Mouse (Mus musculus) T-cell, adult 2 months (primary cell): Measurements from ENCODE around the gene Cript.

Source experiments
- DNase-seq: peaks from one replicate; pipeline ENCODE4 v3.0.0; 2022; ENCODE audit warnings: low spot score

The Cript gene

DNA sequence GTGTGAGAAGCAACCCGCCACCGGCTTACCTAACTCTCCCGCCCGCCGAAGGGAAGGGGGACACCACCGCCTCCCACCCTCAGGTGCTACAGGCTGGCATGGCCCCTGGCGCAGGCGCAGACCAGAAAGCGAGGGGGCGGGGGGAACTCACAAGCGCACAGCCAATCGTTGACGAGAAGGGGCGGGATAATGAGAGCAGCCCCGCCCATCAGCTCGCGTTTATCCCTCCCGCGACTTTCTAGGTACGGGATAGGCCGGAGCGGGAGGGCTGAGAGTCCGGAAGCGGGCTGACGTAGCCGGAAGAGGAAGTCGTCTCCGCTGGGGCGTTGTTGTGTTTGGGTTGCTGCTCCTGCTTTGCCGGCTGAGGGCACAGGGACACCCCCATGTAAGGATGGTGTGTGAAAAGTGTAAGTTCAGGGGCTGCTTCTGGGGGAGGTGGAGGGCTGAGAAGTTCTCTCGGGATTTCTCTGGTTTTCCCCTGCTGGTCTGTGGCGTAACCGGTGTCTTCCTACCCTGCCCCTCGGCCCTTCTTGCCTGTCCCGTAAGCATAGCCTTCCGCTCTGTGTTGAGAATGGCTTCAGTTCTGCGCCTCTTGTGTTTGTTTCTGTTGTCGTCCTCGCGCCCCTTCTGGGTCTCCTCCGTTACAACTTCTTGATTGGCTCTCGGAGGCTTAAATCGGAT, at the start of gene Cript, which contains the start of gene Pigf:
Cript (plus strand) TSS at position 282 of the 681 bp plus-strand sequence.
Pigf (minus strand) TSS at position 138 of the 681 bp plus-strand sequence.
- peak; percentile 98 for DNase-seq

GRCm38 (mm10) chr17:86976387-86976786, 49.0 kb upstream of the Cript start:
- DNase-seq = peak; percentile 25

- DNase-seq = no peak
Observed at GRCm38 (mm10) chr17:86978496-86978895, 46.9 kb upstream of the Cript start.

- DNase-seq = no peak
Observed at GRCm38 (mm10) chr17:86981205-86981604, 44.1 kb upstream of the Cript start.

- DNase-seq = no peak
Observed at GRCm38 (mm10) chr17:86981701-86982100, 43.6 kb upstream of the Cript start.

DNA sequence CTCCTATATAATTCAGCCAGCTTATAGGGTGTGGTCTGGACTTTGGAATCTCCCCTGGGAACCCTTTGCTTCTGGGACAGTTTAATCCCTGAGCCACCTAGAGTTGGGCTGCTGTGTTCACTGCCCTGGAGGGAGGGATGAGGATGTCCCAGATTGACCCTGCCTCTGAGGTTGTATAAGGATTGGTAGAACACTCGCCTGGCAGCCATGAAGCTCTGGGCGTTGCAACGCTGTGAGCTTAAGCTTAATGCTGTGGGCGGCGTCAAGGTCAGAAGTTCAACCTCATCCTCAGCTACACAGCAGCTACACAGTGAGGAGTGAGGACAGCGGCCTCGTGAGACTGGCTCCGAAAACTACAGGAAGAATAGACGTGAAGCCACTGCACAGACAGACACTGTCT, 42.9 kb upstream of the Cript start:
- no peak for DNase-seq

DNA sequence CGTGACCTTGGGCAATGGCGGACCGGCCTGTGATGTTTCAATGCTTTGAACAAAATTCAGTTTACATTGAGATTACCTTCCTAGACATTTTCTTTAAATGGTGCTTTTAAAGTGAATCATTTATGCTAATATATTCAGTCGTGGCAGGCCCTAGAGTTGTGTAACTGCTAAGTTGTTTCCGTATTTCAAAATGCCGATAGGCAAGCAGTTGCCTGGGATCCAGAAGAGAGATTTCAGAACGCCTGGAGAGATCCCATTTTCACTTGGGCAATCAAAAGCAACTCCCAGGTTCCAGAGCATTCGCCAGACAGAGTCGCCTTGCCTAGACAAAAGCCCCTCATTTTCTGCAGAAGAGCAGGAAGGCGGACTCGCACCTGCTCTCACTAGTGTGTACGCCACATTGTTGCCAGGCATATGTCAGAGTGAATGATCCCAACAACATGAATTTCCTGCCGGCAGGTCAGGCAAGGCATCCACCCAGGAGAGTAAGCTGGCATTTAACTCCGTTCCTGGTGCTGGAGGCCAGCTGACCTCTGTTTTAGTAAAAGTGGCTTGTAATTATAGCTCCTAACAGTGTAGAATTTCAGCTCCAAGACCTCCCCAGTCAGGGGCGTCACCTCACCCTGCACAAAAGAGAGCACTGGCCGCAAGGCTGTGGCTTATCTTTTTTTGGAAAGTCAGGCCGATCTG, 38.8 kb upstream of the Cript start:
- DNase-seq = no peak

GRCm38 (mm10) chr17:86988161-86988560, 37.2 kb upstream of the Cript start:
- peak; percentile 52 for DNase-seq

DNA sequence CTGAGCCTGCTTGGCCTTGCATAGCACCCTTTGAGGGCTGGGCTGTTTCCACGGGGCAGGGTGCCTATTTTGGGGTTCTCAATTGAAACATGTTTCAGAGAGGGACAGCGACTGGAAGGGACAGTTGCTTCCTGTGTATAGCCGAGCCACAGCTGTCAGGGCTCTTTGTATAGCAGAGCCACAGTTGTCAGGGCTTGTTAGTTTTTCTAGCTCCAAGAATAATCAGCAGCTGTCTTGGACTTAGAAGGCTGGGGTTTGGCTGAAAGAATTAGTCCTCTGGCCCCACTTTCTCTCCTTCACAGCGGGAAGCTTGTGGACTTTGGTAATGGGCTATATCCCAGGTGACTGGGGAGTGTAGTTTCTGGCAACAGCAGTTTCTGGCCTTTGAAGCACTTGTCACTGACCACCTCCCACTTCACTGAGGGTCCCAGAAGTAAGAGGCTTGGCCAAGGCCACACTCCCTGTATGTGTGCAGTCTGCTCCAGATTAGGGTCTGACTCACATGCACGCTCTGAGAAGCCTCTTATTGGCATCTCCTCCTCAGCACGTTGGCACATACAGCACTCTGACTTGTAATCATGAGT, 36.7 kb upstream of the Cript start:
- DNase-seq = peak; percentile 65

DNA sequence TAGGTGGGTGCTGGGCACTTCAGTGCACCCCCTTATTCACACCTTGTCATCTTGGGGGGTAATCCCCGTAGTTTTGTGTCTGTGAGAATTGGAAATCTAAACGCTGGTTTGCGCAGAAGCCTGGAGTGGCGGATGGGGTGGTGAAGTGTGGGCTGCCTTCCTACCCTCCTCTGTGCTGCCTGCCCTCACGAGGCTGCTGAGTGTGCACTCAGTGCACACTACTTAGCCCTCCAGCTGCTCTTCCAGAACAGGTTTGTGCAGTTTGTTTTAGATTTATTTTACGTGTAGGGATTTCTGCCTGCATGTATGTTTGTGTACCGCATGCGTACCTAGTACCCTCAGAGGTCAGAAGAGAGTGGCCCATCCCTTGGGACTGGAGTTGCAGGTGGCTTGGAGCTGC, 34.0 kb upstream of the Cript start:
- DNase-seq = no peak

DNA sequence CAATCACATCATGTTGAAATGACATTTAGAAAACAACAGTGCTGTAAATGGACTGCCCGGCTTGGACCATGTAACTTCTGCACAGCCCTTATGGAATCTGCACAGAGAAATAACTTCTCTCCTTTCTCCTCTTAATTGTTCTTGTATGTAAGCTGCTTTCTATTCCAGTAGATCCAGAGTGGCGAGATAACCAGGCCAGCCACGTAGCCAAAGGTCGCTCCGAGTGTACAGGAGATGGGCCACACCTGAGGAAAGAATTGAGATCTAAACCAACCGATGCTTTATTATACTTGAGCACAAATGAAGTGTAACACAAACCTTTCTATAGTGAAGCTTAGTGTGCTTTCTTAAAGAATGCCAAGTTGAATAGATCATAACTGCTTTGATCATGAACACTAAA, 28.0 kb upstream of the Cript start:
- no peak for DNase-seq

GRCm38 (mm10) chr17:87008950-87009349, 16.4 kb upstream of the Cript start:
- no peak for DNase-seq

- no peak for DNase-seq
Observed at GRCm38 (mm10) chr17:87011301-87012019, 13.9 kb upstream of the Cript start.

DNA sequence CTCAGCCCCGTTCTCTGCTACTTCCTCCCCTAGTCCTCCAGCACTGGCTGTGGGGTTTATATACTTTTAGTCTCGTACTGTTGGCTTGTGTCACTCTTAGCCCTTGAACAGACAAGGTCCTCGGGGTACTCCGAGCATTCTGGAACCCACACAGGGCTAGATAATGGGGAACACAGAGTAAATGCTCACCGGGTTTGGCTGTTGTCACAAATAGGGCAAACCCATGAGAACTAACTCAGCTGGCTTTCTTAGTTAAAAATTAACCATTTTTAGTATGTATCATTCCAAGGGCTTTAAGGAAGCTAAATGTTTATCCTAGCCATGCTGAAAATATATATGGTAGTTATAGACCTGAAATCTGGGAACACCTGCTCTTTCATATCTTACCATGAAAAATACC, 5.7 kb upstream of the Cript start:
- no peak for DNase-seq

DNA sequence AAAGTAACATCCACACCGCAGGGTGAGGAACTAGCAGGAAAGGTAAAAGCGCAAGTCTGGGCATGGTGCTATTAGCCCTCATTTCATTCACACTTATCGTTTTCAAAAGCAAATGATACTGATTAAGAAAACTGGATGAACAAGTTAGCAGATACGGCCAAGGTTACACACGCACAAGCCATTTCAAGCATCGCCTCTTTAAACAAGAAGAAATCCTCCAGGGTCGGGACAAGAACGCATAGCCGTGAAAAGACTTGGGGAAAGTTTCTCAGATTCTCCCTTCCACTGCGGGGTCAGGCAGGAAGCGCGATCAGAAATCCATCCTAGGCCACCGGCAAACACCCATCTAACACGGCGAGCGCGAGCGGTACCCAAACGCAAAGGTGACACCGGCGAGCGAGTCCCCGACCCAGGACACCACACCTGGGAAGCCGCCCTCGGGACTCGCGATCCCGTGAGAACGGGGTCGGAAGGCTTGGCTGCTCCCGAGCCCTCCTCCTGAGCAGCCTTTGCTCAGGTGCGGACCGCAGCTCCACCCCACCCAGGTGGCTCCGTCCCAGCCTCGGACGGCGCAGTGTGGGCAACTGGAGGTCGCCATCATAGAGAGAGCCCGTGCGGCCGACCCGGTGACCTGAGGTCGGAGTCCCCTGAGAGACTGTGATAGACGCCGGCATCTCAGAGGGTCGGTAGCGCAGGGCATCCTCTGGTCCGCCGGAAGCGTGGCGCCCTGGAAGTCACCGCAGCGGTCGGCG, 683 bp upstream of the Cript start:
- peak; percentile 21 for DNase-seq

- DNase-seq = peak; percentile 33
Observed at GRCm38 (mm10) chr17:87036141-87037073, 11.1 kb downstream of the Cript start.

GRCm38 (mm10) chr17:87038496-87038895, 13.1 kb downstream of the Cript start:
- no peak for DNase-seq

DNA sequence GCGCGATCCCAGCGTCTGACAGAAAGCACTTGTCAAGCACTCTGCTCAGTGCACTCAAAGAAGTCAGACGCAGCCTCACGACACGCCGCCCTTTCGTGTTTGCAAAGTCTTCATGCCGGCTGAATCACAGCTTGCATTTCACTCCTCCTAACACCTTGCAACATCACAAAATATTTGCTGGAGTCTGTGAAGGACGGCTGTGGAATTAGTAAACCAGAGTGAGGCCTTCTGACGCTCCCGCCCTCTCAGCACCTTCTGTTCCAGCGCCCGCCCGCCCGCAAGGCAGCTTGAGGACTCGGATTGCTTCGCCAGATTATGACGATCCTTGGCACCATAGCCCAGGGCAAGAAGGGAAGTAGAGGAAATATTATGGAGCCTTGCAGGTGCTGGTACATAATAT, 16.4 kb downstream of the Cript start:
- no peak for DNase-seq

DNA sequence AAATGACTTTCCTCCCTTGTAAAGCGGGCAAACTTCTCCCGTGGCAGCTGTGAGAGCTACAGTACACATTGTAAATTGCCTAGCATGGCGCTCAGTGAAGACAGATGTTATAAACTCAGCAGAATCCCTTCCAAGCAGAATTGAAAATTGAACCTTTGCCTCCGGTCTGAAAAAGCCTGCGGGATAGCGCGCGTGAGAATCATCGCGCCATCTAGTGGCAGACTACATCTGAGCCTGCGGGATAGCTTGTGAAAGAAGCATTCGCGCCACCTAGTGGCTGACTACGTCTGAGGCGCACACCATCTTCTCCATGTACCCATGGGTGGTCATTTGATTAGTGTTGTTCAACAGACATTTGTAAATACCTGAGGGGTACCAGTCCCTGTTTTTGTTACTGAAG, 19.0 kb downstream of the Cript start:
- peak; percentile 80 for DNase-seq

DNA sequence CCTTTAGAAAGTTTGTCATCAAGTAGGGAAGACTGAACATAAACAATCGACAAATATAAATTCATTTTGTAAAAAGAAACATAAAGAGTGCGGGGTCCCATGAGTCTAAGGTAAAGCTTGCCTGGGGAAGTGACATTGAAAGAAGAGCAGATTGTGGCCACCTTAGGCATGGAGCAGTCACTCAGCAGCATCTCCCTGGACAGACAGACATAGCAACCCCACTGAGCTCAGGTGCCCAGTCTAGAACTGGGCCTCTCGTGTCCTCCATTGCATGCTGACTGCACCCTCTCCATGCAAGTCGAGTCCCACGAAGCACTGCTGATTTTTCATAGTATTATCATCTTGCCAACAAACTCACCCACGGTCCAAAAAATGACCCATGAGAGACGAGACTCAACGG, 19.4 kb downstream of the Cript start:
- DNase-seq = no peak

- DNase-seq = no peak
Observed at GRCm38 (mm10) chr17:87049696-87050095, 24.3 kb downstream of the Cript start.
